Mouse (Mus musculus): ENCODE measurements around the gene Ptger3.

The Ptger3 gene

GRCm38 (mm10) chr3:157582626-157583405 is 16.1 kb downstream of the Ptger3 start:
- DNase-seq (ENCODE audit: low spot score) = no peak

GRCm38 (mm10) chr3:157597837-157598379 is 31.2 kb downstream of the Ptger3 start:
- DNase-seq (ENCODE audit: low spot score) = no peak

GRCm38 (mm10) chr3:157604684-157605410 is 38.2 kb downstream of the Ptger3 start:
- no peak for DNase-seq (ENCODE audit: low spot score)

GRCm38 (mm10) chr3:157605411-157605740 is 38.7 kb downstream of the Ptger3 start:
- no peak for DNase-seq (ENCODE audit: low spot score)

GRCm38 (mm10) chr3:157613542-157613941 is 46.9 kb downstream of the Ptger3 start:
- DNase-seq (ENCODE audit: low spot score) = no peak

GRCm38 (mm10) chr3:157616949-157617348 is 50.3 kb downstream of the Ptger3 start:
- no peak for DNase-seq (ENCODE audit: low spot score)

GRCm38 (mm10) chr3:157627407-157627806 is 60.7 kb downstream of the Ptger3 start:
- no peak for DNase-seq (ENCODE audit: low spot score)

- DNase-seq (ENCODE audit: low spot score) = no peak
These were observed 64.0 kb downstream of the Ptger3 start for GRCm38 (mm10) chr3:157630671-157631070.

- DNase-seq (ENCODE audit: low spot score) = no peak
These were observed 64.7 kb downstream of the Ptger3 start for GRCm38 (mm10) chr3:157631383-157631782.

- DNase-seq (ENCODE audit: low spot score) = no peak
These were observed 67.7 kb downstream of the Ptger3 start for GRCm38 (mm10) chr3:157634431-157634830.

GRCm38 (mm10) chr3:157635713-157636112 is 69.0 kb downstream of the Ptger3 start:
- no peak for DNase-seq (ENCODE audit: low spot score)

- DNase-seq (ENCODE audit: low spot score) = no peak
These were observed 70.2 kb downstream of the Ptger3 start for GRCm38 (mm10) chr3:157636887-157637286.

GRCm38 (mm10) chr3:157637341-157637740 is 70.6 kb downstream of the Ptger3 start:
- DNase-seq (ENCODE audit: low spot score) = no peak

GRCm38 (mm10) chr3:157641634-157642033 is 74.9 kb downstream of the Ptger3 start:
- no peak for DNase-seq (ENCODE audit: low spot score)

- no peak for DNase-seq (ENCODE audit: low spot score)
These were observed 94.9 kb downstream of the Ptger3 start for GRCm38 (mm10) chr3:157661622-157662021.

- DNase-seq (ENCODE audit: low spot score) = no peak
These were observed 97.9 kb downstream of the Ptger3 start for GRCm38 (mm10) chr3:157664486-157665041.

- no peak for DNase-seq (ENCODE audit: low spot score)
These were observed 98.8 kb downstream of the Ptger3 start for GRCm38 (mm10) chr3:157665471-157665870.

GRCm38 (mm10) chr3:157666142-157666541 is 99.5 kb downstream of the Ptger3 start:
- no peak for DNase-seq (ENCODE audit: low spot score)

GRCm38 (mm10) chr3:157686105-157686504 is 119.4 kb downstream of the Ptger3 start:
- DNase-seq (ENCODE audit: low spot score) = no peak

GRCm38 (mm10) chr3:157688419-157689162 is 121.9 kb downstream of the Ptger3 start:
- no peak for DNase-seq (ENCODE audit: low spot score)

All from ovary, adult 18-20 months (tissue).